Mouse (Mus musculus): Measurements from ENCODE around the gene Pid1.

DNA sequence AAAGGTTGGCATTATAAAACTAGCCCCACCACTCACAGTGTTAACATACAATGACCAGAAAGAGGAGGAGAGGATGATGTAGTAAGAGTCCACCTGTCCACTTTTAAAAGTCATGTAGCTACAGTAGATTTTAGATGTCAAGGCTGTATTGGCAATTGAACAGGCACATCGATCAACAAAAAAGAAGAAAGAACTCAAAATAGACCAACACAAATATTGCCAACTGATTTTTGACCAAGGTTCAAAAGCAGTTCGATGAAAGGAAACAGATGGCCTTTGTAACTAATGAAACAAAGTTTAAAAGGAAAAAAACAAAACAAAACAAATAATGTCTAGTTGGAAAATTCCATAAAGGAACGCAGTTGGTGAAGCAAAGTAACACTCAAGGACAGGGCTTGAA, 35.7 kb upstream of the Pid1 start:
- TF ChIP-seq CTCF (IDR thresholded peaks at IDR 0.05; ENCODE audit: low read depth) (no peak), EP300 (optimal IDR thresholded peaks at IDR 0.05) (no peak)

Data from stomach, postnatal 0 days (tissue).